Mouse (Mus musculus): ENCODE results near the gene Oard1.

The Oard1 gene
- long read RNA-seq, experiment 1, transcript Oard1-201 (6 exons, 1,135 nt): minor isoform, 7 of 40 reads
- long read RNA-seq, experiment 1, transcript Oard1-202 (6 exons, 1,324 nt): major isoform, 14 of 40 reads
- long read RNA-seq, experiment 1, partial matches to known transcripts: 3 of 40 reads
- long read RNA-seq, experiment 1, other reads (novel, unspliced or antisense): 16 of 40 reads
- long read RNA-seq, experiment 2, transcript Oard1-202 (6 exons, 1,324 nt): major isoform, 17 of 32 reads
- long read RNA-seq, experiment 2, partial matches to known transcripts: 0 of 32 reads
- long read RNA-seq, experiment 2, other reads (novel, unspliced or antisense): 11 of 32 reads

GRCm38 (mm10) chr17:48409380-48410298 lies at the start of gene Oard1, which contains the start of gene Nfya:
Gene Oard1, plus strand, starts transcription at chr17:48410014.
Gene Nfya, minus strand, starts transcription at chr17:48409906.
- intact Hi-C loops (cut with DNase I): no loop called here

GRCm38 (mm10) chr17:48360462-48360861 lies 49.4 kb upstream of the Oard1 start:
- intact Hi-C loops (cut with DNase I): no loop called here

GRCm38 (mm10) chr17:48362346-48362745 lies 47.5 kb upstream of the Oard1 start:
- intact Hi-C loops (cut with DNase I): no loop called here

GRCm38 (mm10) chr17:48362966-48363365 lies 46.8 kb upstream of the Oard1 start:
- intact Hi-C loops (cut with DNase I): no loop called here

GRCm38 (mm10) chr17:48363421-48363965 lies 46.3 kb upstream of the Oard1 start:
- intact Hi-C loops (cut with DNase I): no loop called here

- intact Hi-C loops (cut with DNase I): no loop called here
These were observed 44.2 kb upstream of the Oard1 start for GRCm38 (mm10) chr17:48365511-48366155.

GRCm38 (mm10) chr17:48366806-48367205 lies 43.0 kb upstream of the Oard1 start:
- intact Hi-C loops (cut with DNase I): no loop called here

GRCm38 (mm10) chr17:48371621-48372020 lies 38.2 kb upstream of the Oard1 start:
- intact Hi-C loops (cut with DNase I): no loop called here

- intact Hi-C loops (cut with DNase I): no loop called here
These were observed 36.8 kb upstream of the Oard1 start for GRCm38 (mm10) chr17:48372987-48373386.

- intact Hi-C loops (cut with DNase I): no loop called here
These were observed 33.7 kb upstream of the Oard1 start for GRCm38 (mm10) chr17:48376102-48376501.

- intact Hi-C loops (cut with DNase I): no loop called here
These were observed 30.8 kb upstream of the Oard1 start for GRCm38 (mm10) chr17:48379050-48379449.

- intact Hi-C loops (cut with DNase I): no loop called here
These were observed 23.9 kb upstream of the Oard1 start for GRCm38 (mm10) chr17:48385786-48386461.

GRCm38 (mm10) chr17:48388666-48389065 lies 21.1 kb upstream of the Oard1 start:
- intact Hi-C loops (cut with DNase I): no loop called here

- intact Hi-C loops (cut with DNase I): no loop called here
These were observed 20.4 kb upstream of the Oard1 start for GRCm38 (mm10) chr17:48389442-48389841.

GRCm38 (mm10) chr17:48391446-48391845 lies 18.4 kb upstream of the Oard1 start:
- intact Hi-C loops (cut with DNase I): no loop called here

- intact Hi-C loops (cut with DNase I): no loop called here
These were observed 17.2 kb upstream of the Oard1 start for GRCm38 (mm10) chr17:48392616-48393015.

- intact Hi-C loops (cut with DNase I): no loop called here
These were observed 8.1 kb upstream of the Oard1 start for GRCm38 (mm10) chr17:48401710-48402109.

GRCm38 (mm10) chr17:48402751-48403150 lies 7.1 kb upstream of the Oard1 start:
- intact Hi-C loops (cut with DNase I): no loop called here

GRCm38 (mm10) chr17:48403848-48404247 lies 6.0 kb upstream of the Oard1 start:
- intact Hi-C loops (cut with DNase I): no loop called here

GRCm38 (mm10) chr17:48404706-48405105 lies 5.1 kb upstream of the Oard1 start:
- intact Hi-C loops (cut with DNase I): no loop called here

GRCm38 (mm10) chr17:48407154-48407553 lies 2.7 kb upstream of the Oard1 start:
- intact Hi-C loops (cut with DNase I): no loop called here

Measured in adrenal gland (tissue).